Mouse (Mus musculus): ENCODE measurements at regions not wholly inside any gene's neighbourhood (a gene's known extent, or its start where the extent isn't known, plus 50 kb on each side); places are given as distances from the start of the nearest gene placed in this dataset.
A peak's percentile ranks its signal among the peaks of the same experiment; 100 is the strongest.

DNA sequence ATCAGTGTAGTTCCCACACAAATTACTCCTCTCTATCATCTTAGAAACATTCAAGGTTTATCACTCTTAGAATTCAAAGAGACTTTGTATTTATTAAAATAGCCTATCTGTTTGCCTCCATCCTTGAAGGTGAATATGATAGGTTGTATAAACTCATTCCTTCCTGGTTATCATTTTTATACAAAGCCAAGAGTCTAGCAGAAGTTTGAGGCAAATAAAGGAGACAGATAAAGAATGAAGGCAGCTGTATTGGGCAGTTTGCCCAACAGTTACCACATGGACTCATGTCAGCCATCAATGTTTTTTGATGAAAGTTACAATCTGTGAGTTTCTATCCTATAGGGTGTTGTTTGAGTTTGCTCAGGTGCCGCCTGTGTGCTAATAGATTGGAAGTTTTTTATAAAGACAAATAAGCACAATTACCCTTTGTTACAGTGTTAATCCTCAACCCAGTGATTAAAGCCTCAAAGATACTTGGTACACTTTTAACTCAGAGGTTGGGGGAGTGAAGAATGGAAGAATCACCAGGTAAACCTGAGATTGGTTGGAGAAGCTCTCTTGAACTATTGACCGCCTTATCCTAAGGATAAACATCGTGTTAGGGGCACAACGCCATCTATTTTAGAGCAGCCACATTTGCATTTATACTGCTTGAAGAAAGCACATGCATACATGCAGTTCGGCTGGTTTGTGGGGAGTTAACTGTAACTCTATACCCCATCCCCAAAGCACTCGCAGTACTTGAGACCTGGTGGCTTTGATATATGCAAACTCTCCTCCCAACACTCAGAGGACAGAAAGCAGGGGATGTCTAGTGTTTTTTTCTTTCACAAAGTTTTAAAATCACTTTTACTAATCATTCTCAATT, 175.6 kb upstream of the Gm11114 start:
- ATAC-seq = no peak

DNA sequence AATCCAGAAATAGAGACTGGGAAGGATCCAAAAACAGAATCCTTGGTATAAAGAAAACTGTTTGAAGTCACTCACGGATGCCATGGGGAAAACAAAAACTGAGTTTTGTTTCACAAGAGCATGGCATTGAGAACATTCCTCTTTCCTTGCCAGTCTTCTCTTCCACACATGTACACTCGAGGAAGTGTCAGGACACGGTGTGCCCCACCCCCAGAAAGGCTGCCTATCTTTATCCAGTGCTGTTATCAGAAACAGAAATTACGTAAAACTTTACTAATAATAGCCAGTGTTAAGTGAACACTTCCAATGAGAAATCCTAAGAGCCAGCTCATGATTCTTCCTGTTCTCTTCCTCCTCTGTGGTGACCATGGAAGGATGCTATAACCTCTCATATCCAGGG, 172.7 kb upstream of the Gm11114 start:
- no peak for ATAC-seq

DNA sequence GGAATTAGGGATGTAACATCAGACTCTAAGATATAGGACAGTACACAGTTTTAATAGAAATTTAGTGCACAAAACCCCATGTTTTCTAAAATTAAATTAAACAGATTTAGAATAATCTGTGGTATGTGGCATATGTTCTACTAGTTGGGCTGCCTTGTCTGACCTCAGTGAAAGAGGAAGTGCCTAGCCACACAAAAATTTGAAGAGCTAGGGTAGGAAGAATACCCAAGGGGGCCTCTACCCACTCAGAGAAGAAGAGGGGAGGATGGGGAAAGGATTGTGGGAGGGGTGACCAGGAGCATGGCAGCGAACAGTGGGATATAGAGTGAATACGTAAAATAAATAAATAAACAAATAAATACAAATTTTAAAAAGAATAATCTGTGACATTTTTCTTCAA, 168.2 kb upstream of the Gm11114 start:
- ATAC-seq = no peak

DNA sequence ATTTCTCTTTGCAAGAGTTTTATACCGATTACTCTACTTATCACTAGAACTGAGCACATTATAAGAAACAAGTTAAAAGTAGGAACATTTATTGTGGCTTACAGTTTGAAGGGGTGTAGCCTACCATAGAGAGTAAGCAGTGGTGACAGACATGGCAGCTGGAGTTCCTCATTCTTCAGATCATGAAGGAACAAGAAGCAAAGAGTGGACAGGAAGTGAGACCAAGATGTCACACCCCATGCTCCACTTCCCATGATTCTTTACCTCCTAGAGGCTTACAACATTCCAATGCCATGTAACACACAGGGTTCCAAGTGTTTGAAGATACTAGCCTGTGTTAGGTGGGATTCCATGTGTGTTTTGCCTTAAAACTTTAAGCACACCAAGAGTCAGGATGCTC, 146.9 kb upstream of the Gm11114 start:
- no peak for ATAC-seq

DNA sequence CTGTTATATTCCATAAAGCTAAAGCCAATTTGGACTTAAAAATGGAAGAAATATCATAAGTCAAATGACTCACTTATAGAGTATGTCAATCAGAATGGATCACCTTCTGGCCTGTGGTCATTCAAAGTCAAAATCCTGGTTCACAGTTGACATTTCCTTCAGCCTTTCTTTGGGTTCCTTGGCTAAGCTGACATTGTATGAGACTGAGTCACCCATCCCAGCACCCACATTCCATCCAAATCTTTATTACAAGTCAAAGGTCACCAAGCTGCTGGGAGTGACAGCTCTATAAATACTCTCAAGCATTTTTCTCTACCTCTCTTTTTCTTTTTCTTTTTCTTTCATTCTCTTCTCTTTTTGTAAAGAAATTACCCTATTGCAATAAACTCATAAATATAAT, 145.3 kb upstream of the Gm11114 start:
- no peak for ATAC-seq

DNA sequence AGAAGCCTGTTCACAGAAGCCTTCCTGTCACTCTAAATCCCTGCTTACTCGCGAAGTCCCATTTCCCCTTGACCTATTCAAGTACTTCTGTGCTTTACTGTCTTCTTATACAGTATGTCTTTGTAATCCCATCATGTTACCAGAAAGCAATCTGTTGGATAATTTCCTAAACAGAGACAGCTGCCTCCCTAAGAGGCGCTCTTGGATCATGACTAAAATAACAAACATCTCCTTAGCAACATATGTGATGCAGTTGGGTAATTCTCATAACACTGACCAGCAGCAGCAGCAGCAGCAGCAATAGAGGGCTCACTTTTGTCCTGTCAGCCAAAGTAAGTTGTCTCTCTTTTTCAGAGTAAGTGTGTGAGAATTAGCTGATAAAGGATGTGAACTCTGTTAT, 138.1 kb upstream of the Gm11114 start:
- ATAC-seq = no peak

DNA sequence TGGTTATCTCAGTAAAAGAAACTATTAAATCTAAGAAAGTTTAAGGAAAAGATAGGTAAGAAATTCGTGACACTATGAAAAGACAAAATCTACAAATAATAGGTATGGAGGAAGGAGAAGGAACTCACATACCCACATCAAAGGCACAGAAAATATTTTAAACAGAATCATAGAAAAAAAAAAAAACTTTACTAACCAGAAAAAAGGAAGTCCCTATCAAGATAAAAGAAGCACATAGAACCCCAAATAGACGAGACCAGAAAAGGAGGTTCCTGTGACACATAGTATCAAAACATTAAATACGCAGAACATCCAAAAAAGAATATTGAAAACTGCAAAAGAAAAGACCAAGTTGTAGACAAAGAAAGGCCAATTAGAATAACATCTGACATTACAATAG, 111.4 kb upstream of the Gm11114 start:
- peak; percentile 78 for ATAC-seq

DNA sequence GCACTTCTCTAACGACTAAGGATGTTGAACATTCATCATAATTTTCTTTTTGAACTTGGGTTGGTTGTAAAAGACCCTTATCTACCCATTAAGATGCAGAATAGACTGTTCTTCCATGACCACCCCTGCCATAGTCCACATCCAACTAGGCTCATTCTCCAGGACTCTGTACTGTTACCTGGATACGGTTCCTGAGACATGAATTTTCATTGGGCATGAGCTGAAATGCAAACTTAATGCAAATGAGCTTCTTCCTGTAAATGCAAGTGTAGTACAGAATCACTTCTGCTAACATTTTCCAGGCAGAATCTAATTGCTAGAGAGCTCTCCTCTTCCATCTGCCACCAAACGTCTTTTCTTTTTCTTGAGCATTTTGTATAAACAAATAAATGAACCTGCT, 87.7 kb upstream of the Gm11114 start:
- no peak for ATAC-seq
